Mouse (Mus musculus) myocyte (in vitro differentiated cells): Measurements from ENCODE around the gene Fcgr3. TPM values are rescaled to one million over a fixed set of nuclear protein-coding genes. Genes with fewer than 3 reads are reported as not detected.

Experiments used
- H3K27me3 ChIP-seq: one replicate; pipeline ENCODE4 v1.6.1; 2011; ENCODE audit not compliant: control insufficient read depth, insufficient read depth, insufficient read length
- H3K36me3 ChIP-seq: one replicate; pipeline ENCODE4 v1.6.1; 2011; ENCODE audit not compliant: control insufficient read depth, insufficient read depth
- H3K4me2 ChIP-seq: one replicate; pipeline ENCODE4 v1.6.1; 2011; ENCODE audit warnings: low read depth, control low read depth
- H3K4me3 ChIP-seq: one replicate; pipeline ENCODE4 v1.5.1; 2011; ENCODE audit warnings: mild to moderate bottlenecking, control low read depth, moderate library complexity
- H3K79me2 ChIP-seq: one replicate; pipeline ENCODE4 v1.6.1; 2011; ENCODE audit not compliant: control insufficient read depth, insufficient read depth
- H3ac ChIP-seq: one replicate; pipeline ENCODE4 v1.6.1; 2011; ENCODE audit not compliant: control insufficient read depth, insufficient read length
- CEBPB ChIP-seq: IDR thresholded peaks from 2 replicates; pipeline ENCODE4 v1.6.1; 2011; ENCODE audit warnings: mild to moderate bottlenecking, moderate library complexity; ENCODE audit not compliant: poor library complexity, insufficient read depth, severe bottlenecking
- E2F4 ChIP-seq: IDR thresholded peaks from one replicate; pipeline ENCODE4 v1.6.1; 2011; ENCODE audit warnings: mild to moderate bottlenecking, control low read depth, moderate library complexity; ENCODE audit not compliant: insufficient read depth
- MAX ChIP-seq: IDR thresholded peaks from one replicate; pipeline ENCODE4 v1.6.1; 2011; ENCODE audit warnings: low read depth, mild to moderate bottlenecking, control low read depth
- MYOD1 ChIP-seq, 3 experiments: IDR thresholded peaks; one replicate each; pipeline ENCODE4 v1.6.1; 2011; ENCODE audit warnings: control low read depth in 2 of 3, low read depth in 2 of 3, mild to moderate bottlenecking in 2 of 3, moderate library complexity in 1 of 3; ENCODE audit not compliant: insufficient read length in 2 of 3, control insufficient read depth in 1 of 3
- MYOG ChIP-seq, 3 experiments: IDR thresholded peaks; one replicate each; pipeline ENCODE4 v1.6.1; 2011; ENCODE audit warnings: control low read depth in 2 of 3, low read depth in 2 of 3, mild to moderate bottlenecking in 2 of 3; ENCODE audit not compliant: insufficient read length in 2 of 3, control insufficient read depth in 1 of 3, insufficient read depth in 1 of 3
- POLR2A ChIP-seq: IDR thresholded peaks from one replicate; pipeline ENCODE4 v1.6.1; 2011; ENCODE audit warnings: low read depth, mild to moderate bottlenecking, control low read depth, moderate library complexity; ENCODE audit not compliant: insufficient read length
- POLR2AphosphoS2 ChIP-seq: IDR thresholded peaks from one replicate; pipeline ENCODE4 v1.6.1; 2011; ENCODE audit warnings: low read depth, control low read depth; ENCODE audit not compliant: insufficient read length
- REST ChIP-seq: IDR thresholded peaks from one replicate; pipeline ENCODE4 v1.6.1; 2011; ENCODE audit warnings: mild to moderate bottlenecking, control low read depth, moderate library complexity; ENCODE audit not compliant: insufficient read depth, insufficient read length
- SRF ChIP-seq: IDR thresholded peaks from one replicate; pipeline ENCODE4 v1.6.1; 2011; ENCODE audit warnings: low read depth; ENCODE audit not compliant: control insufficient read depth, insufficient read length
- TCF12 ChIP-seq: IDR thresholded peaks from one replicate; pipeline ENCODE4 v1.6.1; 2011; ENCODE audit warnings: mild to moderate bottlenecking, control low read depth; ENCODE audit not compliant: poor library complexity, insufficient read depth, severe bottlenecking
- TCF3 ChIP-seq: IDR thresholded peaks from one replicate; pipeline ENCODE4 v1.6.1; 2011; ENCODE audit warnings: low read depth, control low read depth; ENCODE audit not compliant: insufficient read length
- USF1 ChIP-seq: IDR thresholded peaks from one replicate; pipeline ENCODE4 v1.6.1; 2011; ENCODE audit warnings: low read depth, mild to moderate bottlenecking, control low read depth, moderate library complexity
- polyA plus RNA-seq: library from polyadenylated mRNA; unstranded; fragments of >200 nt; fragmentation: generic; extraction: Trizol; gene quantifications from one replicate; pipeline ENCODE4 v1.2.1, GENCODE M21; 2012; ENCODE audit warnings: missing spikeins

Gene Fcgr3
- polyA plus RNA-seq, 1 experiment = 0.05 TPM

GRCm38 (mm10) chr1:171039880-171040279 lies 24.9 kb downstream of the Fcgr3 start:
- Histone ChIP-seq H3ac (no peak overlapping the region), H3K4me3 (no peak overlapping the region), H3K4me2 (no peak overlapping the region), H3K27me3 (no peaks in the 10 kb centered on the region), H3K79me2 (no peaks in the 10 kb centered on the region), H3K36me3 (no peaks in the 10 kb centered on the region)
- TF ChIP-seq TCF12 = no peak
- no peak for TF ChIP-seq MYOG (IDR thresholded peaks at IDR 0.05; ENCODE audit: control insufficient read depth in 1 of 3, insufficient read depth in 1 of 3, insufficient read length in 2 of 3, low read depth in 2 of 3)
- no peak for TF ChIP-seq REST
- no peak for TF ChIP-seq POLR2A
- TF ChIP-seq POLR2AphosphoS2 = no peak
- TF ChIP-seq SRF = no peak
- no peak for TF ChIP-seq MAX
- no peak for TF ChIP-seq USF1
- TF ChIP-seq MYOD1 (IDR thresholded peaks at IDR 0.05; ENCODE audit: control insufficient read depth in 1 of 3, insufficient read length in 2 of 3, low read depth in 2 of 3) = no peak
- TF ChIP-seq TCF3 = no peak
- no peak for TF ChIP-seq CEBPB
- no peak for TF ChIP-seq E2F4

- Histone ChIP-seq H3ac (no peak overlapping the region), H3K4me3 (peak overlapping the region; percentile 60), H3K36me3 (no peaks in the 10 kb centered on the region), H3K27me3 (no peaks in the 10 kb centered on the region), H3K4me2 (peak overlapping the region; percentile 72), H3K79me2 (no peaks in the 10 kb centered on the region)
- TF ChIP-seq MYOD1 (IDR thresholded peaks at IDR 0.05; ENCODE audit: control insufficient read depth in 1 of 3, insufficient read length in 2 of 3, low read depth in 2 of 3) (no peak), MYOG (IDR thresholded peaks at IDR 0.05; ENCODE audit: control insufficient read depth in 1 of 3, insufficient read depth in 1 of 3, insufficient read length in 2 of 3, low read depth in 2 of 3) (no peak), TCF12 (no peak), POLR2A (no peak), REST (no peak), MAX (no peak), TCF3 (no peak), E2F4 (no peak)
These were observed 25.6 kb downstream of the Fcgr3 start for GRCm38 (mm10) chr1:171039135-171039534.

GRCm38 (mm10) chr1:171037861-171038721 lies 26.6 kb downstream of the Fcgr3 start:
- peak overlapping the region; percentile 96 for H3K4me2 ChIP-seq
- no peaks in the 10 kb centered on the region for H3K36me3 ChIP-seq
- no peaks in the 10 kb centered on the region for H3K27me3 ChIP-seq
- no peak for TF ChIP-seq MYOD1 (IDR thresholded peaks at IDR 0.05; ENCODE audit: control insufficient read depth in 1 of 3, insufficient read length in 2 of 3, low read depth in 2 of 3)
- H3ac ChIP-seq = no peak overlapping the region
- H3K4me3 ChIP-seq = peak overlapping the region; percentile 60
- H3K79me2 ChIP-seq = no peaks in the 10 kb centered on the region

- Histone ChIP-seq H3K79me2 (no peaks in the 10 kb centered on the region), H3K27me3 (no peaks in the 10 kb centered on the region), H3ac (no peak overlapping the region), H3K4me2 (peak overlapping the region; percentile 96), H3K4me3 (peak overlapping the region; percentile 60), H3K36me3 (no peaks in the 10 kb centered on the region)
- TF ChIP-seq TCF12 (no peak), E2F4 (no peak), MYOD1 (IDR thresholded peaks at IDR 0.05; ENCODE audit: control insufficient read depth in 1 of 3, insufficient read length in 2 of 3, low read depth in 2 of 3) (no peak), POLR2AphosphoS2 (no peak)
These were observed 28.0 kb downstream of the Fcgr3 start for GRCm38 (mm10) chr1:171036550-171037324.

- Histone ChIP-seq H3K79me2 (no peaks in the 10 kb centered on the region), H3K4me2 (no peak overlapping the region), H3K36me3 (no peaks in the 10 kb centered on the region), H3ac (no peak overlapping the region), H3K4me3 (no peak overlapping the region), H3K27me3 (no peaks in the 10 kb centered on the region)
- TF ChIP-seq MYOD1 (IDR thresholded peaks at IDR 0.05; ENCODE audit: control insufficient read depth in 1 of 3, insufficient read length in 2 of 3, low read depth in 2 of 3) (no peak), TCF12 (no peak), POLR2A (no peak), SRF (no peak), USF1 (no peak), MAX (no peak), TCF3 (no peak)
These were observed 29.1 kb downstream of the Fcgr3 start for GRCm38 (mm10) chr1:171035611-171036010.
